Mouse (Mus musculus) cerebellum, adult 2 months (tissue): ENCODE measurements around the gene Arl15. TPM values are rescaled to one million over a fixed set of nuclear protein-coding genes. Genes with fewer than 3 reads are reported as not detected.

Experiments used
- DNase-seq, 2 experiments: peaks; one replicate each; pipeline ENCODE4 v3.0.0; 2021
- H3K27ac ChIP-seq: fragments of 200-500 bp; 2 replicates; pipeline ENCODE4 v1.5.1; 2012; ENCODE audit warnings: low read length, control low read depth, inconsistent platforms; ENCODE audit not compliant: insufficient read depth
- H3K27me3 ChIP-seq: fragments of 200-500 bp; 2 replicates; pipeline ENCODE4 v1.6.1; 2012; ENCODE audit warnings: inconsistent platforms, mild to moderate bottlenecking, low read length, moderate library complexity; ENCODE audit not compliant: control insufficient read depth, insufficient read depth
- H3K4me1 ChIP-seq: fragments of 200-500 bp; 2 replicates; pipeline ENCODE4 v1.6.1; 2011; ENCODE audit warnings: low read length; ENCODE audit not compliant: control insufficient read depth, insufficient read depth
- H3K4me3 ChIP-seq: fragments of 200-500 bp; replicated peaks from 2 replicates; pipeline ENCODE3; 2011; ENCODE audit warnings: mild to moderate bottlenecking, low read depth, low read length, control low read depth; ENCODE audit not compliant: insufficient read depth
- CTCF ChIP-seq: fragments of 200-500 bp; IDR thresholded peaks from 2 replicates; pipeline ENCODE4 v1.5.1; 2011; ENCODE audit warnings: low read depth, mild to moderate bottlenecking, control low read depth, low read length, moderate library complexity, borderline replicate concordance; ENCODE audit not compliant: insufficient read depth
- POLR2A ChIP-seq: fragments of 200-500 bp; IDR thresholded peaks from 2 replicates; pipeline ENCODE4 v1.6.1; 2011; ENCODE audit warnings: low read length, control low read depth, borderline replicate concordance; ENCODE audit not compliant: insufficient read depth
- WGBS: fragments of 180-500 bp; shearing (Covaris S2); methylation state at CpG from one replicate; pipeline ENCODE4 v1.1.7; 2018; 5-methylcytosine and 5-hydroxymethylcytosine counted together
- polyA plus RNA-seq: library from polyadenylated mRNA; depleted of rRNA; stranded (reverse); fragments of >200 nt; gene quantifications from 2 replicates; pipeline ENCODE4 v1.2.3, GENCODE M21; 2012

Arl15 gene
- polyA plus RNA-seq, 1 experiment, result 10.3 TPM

DNA sequence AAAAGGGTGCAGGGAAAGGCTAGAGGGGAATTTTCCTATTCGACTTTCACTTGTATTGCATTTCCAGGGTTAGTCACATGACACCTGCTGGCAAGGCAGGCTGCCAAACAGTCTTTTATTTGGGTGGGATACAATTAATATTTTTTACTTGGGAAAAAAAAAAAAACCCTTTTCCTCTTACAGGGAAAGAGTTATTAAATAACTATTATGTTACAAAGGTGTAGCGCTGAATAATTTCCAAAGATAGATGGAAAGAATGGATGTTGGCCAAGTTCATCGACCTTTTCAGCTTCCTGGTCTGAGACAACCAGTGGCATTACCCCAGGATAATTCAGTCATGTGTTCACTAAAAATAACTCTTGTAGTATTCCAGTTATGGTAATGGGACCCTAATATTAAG is 29.7 kb downstream of the Arl15 start:
- no peak overlapping the region for H3K4me3 ChIP-seq
- 29% methylated on average over 3 of the region's 3 CpGs for WGBS
- no peaks in the 10 kb centered on the region for H3K27me3 ChIP-seq
- TF ChIP-seq POLR2A (no peak), CTCF (no peak)
- peaks cover 12% of the 10 kb centered on the region; the same call in 1 of the 2 replicates for H3K4me1 ChIP-seq
- no peak for DNase-seq
- no peak overlapping the region for H3K27ac ChIP-seq

DNA sequence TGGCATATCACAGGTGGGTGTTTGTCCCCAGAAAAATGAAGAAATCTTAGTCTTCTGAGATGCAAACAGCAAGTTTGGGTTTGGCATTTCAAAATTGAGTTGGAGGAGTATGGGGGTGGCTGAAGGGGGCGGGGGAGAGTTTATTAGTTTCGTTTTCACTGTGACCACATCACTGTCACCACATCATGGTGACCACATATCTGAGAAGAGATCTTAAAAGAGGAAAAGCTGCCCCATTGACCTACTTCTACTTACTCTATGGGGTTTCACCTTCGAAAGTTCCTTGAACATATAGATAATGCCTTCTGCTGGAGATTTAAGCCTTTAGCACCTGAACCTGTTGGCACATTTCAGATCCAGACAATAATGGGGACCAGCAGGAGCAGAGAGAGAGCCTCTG is 34.3 kb downstream of the Arl15 start:
- Histone ChIP-seq H3K4me3 (no peak overlapping the region), H3K27me3 (no peaks in the 10 kb centered on the region), H3K27ac (no peak overlapping the region), H3K4me1 (peaks cover 3% of the 10 kb centered on the region; the same call in 1 of the 2 replicates)
- 92% methylated on average over 3 of the region's 3 CpGs for whole genome bisulfite sequencing
- TF ChIP-seq POLR2A (no peak), CTCF (no peak)
- DNase-seq, result no peak

DNA sequence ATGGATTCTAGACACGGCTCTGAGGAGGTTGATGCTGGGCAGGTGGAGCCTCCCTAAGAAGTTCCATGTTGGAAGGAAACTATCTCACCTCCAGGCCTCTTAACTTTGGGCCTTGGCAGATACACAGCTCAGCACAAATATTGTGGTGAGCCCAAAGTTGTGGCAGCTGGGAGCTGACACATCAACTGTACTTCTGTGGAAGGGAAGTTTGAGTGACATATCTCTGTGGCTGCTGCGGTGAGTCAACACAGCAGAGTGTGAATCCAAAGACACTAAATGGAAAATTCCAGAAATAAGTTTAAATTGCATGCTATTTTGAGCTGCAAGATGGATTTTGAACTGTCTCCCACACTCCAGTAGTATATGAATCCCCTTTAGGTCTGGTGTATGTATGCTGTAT is 34.8 kb downstream of the Arl15 start:
- Histone ChIP-seq H3K27ac (no peak overlapping the region), H3K27me3 (no peaks in the 10 kb centered on the region), H3K4me3 (no peak overlapping the region), H3K4me1 (0 out of 2 replicates have a peak, but pooled peaks cover 3% of the 10 kb centered on the region)
- WGBS, result 93% methylated on average over 2 of the region's 2 CpGs
- TF ChIP-seq CTCF (no peak), POLR2A (no peak)
- DNase-seq, result no peak

DNA sequence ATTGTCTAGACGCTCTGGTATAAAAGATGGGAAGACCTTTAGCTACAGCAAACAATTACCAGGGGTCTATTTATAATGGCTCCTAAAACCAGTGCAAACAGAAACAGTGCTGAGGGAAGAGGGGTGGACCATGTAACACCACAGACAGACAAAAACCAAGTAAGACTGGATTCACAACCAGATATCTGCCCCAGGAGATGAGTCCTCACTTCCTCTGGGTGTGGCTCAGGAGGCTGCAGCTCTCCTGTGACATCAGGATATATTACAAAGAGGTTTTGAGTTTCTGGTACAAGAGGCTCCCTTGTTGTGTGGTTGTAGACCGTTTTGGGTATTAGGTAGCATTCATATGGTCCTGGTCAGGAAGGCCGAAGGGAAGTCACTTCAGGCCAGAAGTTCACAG is 36.5 kb downstream of the Arl15 start:
- H3K4me3 ChIP-seq, result no peak overlapping the region
- 93% methylated on average over 3 of the region's 3 CpGs for WGBS
- no peak overlapping the region for H3K27ac ChIP-seq

DNA sequence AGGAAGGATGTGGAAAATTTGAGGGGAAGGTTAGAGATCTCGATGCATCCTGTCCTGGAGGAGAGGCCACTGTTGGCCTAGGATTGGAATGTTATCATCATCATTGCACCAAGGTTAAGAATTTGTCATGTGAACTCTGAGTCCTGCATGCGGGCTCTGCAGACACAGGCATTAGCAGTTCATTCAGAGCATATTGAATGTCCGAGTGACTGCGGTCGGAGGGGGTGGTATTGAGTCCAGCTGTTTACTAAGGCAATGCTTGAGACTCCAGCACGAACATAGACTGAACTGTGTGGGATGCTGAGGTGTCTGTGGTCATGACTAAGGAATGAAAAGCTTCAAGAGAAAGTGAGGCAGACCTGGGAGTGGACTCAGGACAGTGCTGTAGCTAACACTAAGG is 38.6 kb downstream of the Arl15 start:
- H3K27me3 ChIP-seq, result no peaks in the 10 kb centered on the region
- H3K4me3 ChIP-seq, result no peak overlapping the region
- no peak for TF ChIP-seq POLR2A
- WGBS, result 93% methylated on average over 6 of the region's 6 CpGs
- DNase-seq, result no peak
- H3K27ac ChIP-seq, result no peak overlapping the region
- H3K4me1 ChIP-seq, result 0 out of 2 replicates have a peak, but pooled peaks cover 3% of the 10 kb centered on the region

More for the DNA sequence above, 36.5 kb downstream of the Arl15 start:
- Histone ChIP-seq H3K4me1 (0 out of 2 replicates have a peak, but pooled peaks cover 3% of the 10 kb centered on the region), H3K27me3 (no peaks in the 10 kb centered on the region)
- TF ChIP-seq CTCF, result no peak
- TF ChIP-seq POLR2A, result no peak
- DNase-seq, result no peak

DNA sequence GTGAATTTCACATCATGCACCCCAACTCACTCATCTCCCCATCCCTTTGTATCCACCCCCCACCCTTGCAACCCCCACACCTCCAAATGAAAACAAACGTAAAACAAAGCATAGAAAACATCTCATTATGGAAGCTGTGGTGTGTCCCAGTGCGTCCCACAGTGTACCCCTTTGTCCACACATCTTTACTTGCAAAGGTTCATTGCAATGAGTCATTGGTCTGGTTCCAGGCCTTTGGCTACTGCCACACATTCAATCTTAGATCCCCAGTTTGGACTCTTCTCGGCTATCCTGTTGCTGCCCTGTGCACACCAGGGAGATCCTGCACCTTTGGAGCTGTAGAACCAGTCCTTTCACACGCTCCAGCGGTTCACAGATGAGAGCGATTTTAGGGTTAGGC is 41.6 kb downstream of the Arl15 start:
- TF ChIP-seq POLR2A, result no peak
- TF ChIP-seq CTCF, result no peak
- DNase-seq, result no peak
- Histone ChIP-seq H3K27me3 (no peaks in the 10 kb centered on the region), H3K4me3 (no peak overlapping the region), H3K27ac (no peak overlapping the region; the same call in 1 of the 2 replicates), H3K4me1 (0 out of 2 replicates have a peak, but pooled peaks cover 3% of the 10 kb centered on the region)
- WGBS, result 92% methylated on average over 6 of the region's 6 CpGs

DNA sequence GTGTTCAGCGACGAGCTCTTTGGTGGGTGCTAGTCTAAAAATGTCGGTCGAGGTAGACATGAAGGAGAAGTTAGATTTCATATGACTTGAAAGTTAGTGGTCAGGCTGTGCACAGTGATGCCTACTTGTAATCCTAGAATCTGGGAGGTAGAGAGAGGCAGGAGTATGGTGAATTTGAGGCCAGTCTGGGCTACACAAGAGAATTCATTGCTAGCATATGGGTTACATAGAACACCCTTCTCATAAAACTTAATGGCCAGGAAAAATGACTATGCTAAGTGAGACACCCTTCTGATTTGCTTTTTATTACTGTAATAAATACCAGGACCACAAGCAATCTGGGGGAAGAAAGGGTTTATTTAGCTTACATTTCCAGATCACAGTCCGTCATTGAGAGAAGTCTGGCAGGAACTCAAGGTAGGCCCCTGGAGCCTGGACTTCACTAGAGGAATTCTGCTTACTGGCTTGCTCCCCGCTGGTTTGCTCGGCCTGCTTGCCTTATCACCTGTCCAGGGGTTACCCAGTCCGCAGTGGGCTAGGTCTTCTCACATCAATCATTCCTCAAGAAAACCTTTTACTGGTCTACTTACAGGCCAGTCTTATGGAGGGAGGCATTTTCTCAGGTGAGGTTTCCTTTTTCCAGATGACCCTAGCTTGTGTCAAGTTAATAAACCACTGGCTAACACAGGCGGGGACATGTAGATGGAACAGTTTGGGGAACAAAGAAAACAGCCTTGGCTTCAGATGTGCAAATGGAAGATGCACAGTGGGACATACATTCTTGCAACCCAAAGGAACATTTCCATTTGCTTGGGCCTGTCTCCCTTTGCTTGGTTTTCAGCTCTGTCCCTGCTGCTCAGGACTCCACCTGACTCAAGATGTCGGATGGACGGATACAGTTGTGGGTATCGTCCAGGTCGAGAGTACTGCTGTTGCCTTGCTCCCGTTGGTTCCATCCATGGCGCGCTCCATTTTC is 44.6 kb downstream of the Arl15 start:
- Histone ChIP-seq H3K4me1 (0 out of 2 replicates have a peak, but pooled peaks cover 2% of the 10 kb centered on the region), H3K27me3 (no peaks in the 10 kb centered on the region), H3K4me3 (no peak overlapping the region), H3K27ac (no peak overlapping the region)
- no peak for DNase-seq
- no peak for TF ChIP-seq CTCF
- WGBS, result 96% methylated on average over 16 of the region's 16 CpGs

DNA sequence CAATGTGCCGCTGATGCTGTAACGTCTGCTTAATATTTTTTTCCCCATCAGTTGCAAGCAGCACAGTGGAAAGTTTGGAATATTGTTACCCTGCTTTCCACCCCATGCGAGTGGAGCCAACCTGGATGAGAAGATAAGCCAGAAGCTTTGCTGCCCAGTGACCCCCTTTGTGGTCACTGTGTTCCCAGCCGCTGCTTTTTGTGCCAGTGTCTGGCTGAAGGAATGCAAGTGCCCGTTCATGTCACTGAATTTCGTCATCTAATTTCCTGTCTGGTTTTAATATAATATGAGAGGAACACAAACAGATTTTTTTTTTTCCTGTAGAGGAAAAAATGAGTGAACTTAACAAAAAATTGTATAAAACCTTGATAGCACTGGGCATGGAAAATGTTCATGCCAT is 46.1 kb downstream of the Arl15 start:
- H3K4me1 ChIP-seq, result no peaks in the 10 kb centered on the region
- H3K27me3 ChIP-seq, result no peaks in the 10 kb centered on the region
- no peak for DNase-seq
- H3K27ac ChIP-seq, result no peak overlapping the region
- TF ChIP-seq POLR2A (no peak), CTCF (no peak)
- no peak overlapping the region for H3K4me3 ChIP-seq
- WGBS, result 62% methylated on average over 6 of the region's 6 CpGs
